Mouse (Mus musculus) E14TG2a.4 (cell line): ENCODE data around the gene Slc25a11.

Experiments used
- CTCF ChIP-seq: conservative IDR thresholded peaks from 2 replicates; pipeline ENCODE4 v1.5.1; 2014; ENCODE audit warnings: low read length
- NANOG ChIP-seq: IDR thresholded peaks from 2 replicates; pipeline ENCODE4 v1.6.1; 2014; ENCODE audit warnings: borderline replicate concordance, low read length, mixed read lengths

- no peak for TF ChIP-seq CTCF
- no peak for TF ChIP-seq NANOG
These were observed 11.7 kb upstream of the Slc25a11 start for GRCm38 (mm10) chr11:70658942-70659341.
